Mouse (Mus musculus) thymus, adult 2 months (tissue): Measurements from ENCODE around the gene Fh1. TPM values are rescaled to one million over a fixed set of nuclear protein-coding genes. Genes with fewer than 3 reads are reported as not detected.

Experiments
- DNase-seq: peaks from one replicate; pipeline ENCODE4 v3.0.0; 2021
- H3K27ac ChIP-seq: fragments of 200-500 bp; 2 replicates; pipeline ENCODE4 v1.5.1; 2012; ENCODE audit warnings: low read length, control low read depth; ENCODE audit not compliant: control insufficient read depth, insufficient read depth
- H3K27me3 ChIP-seq: fragments of 200-500 bp; 2 replicates; pipeline ENCODE4 v1.6.1; 2012; ENCODE audit warnings: mild to moderate bottlenecking, low read length, moderate library complexity, mixed read lengths; ENCODE audit not compliant: control insufficient read depth, insufficient read depth
- H3K36me3 ChIP-seq: fragments of 200-500 bp; 2 replicates; pipeline ENCODE4 v1.6.1; 2012; ENCODE audit warnings: mild to moderate bottlenecking, low read length, moderate library complexity; ENCODE audit not compliant: control insufficient read depth, insufficient read depth
- H3K4me1 ChIP-seq: fragments of 200-500 bp; replicated peaks from 2 replicates; pipeline ENCODE4 v1.6.1; 2012; ENCODE audit warnings: low read length; ENCODE audit not compliant: control insufficient read depth, insufficient read depth
- H3K4me3 ChIP-seq: fragments of 200-500 bp; 2 replicates; pipeline ENCODE4 v1.5.1; 2012; ENCODE audit warnings: mild to moderate bottlenecking, low read length, control low read depth, moderate library complexity; ENCODE audit not compliant: control insufficient read depth, insufficient read depth
- CTCF ChIP-seq: fragments of 200-500 bp; IDR thresholded peaks from 2 replicates; pipeline ENCODE4 v1.5.1; 2012; ENCODE audit warnings: mild to moderate bottlenecking, control low read depth, low read length, moderate library complexity, borderline replicate concordance; ENCODE audit not compliant: control insufficient read depth, poor library complexity, insufficient read depth; ENCODE audit errors: extremely low read depth
- POLR2A ChIP-seq: fragments of 200-500 bp; IDR thresholded peaks from 2 replicates; pipeline ENCODE4 v1.6.1; 2012; ENCODE audit warnings: mild to moderate bottlenecking, low read length, control low read depth, moderate library complexity; ENCODE audit not compliant: control insufficient read depth, poor library complexity, insufficient read depth; ENCODE audit errors: extremely low read depth
- WGBS: fragments of 180-500 bp; shearing (Covaris S2); methylation state at CpG from one replicate; pipeline ENCODE4 v1.1.7; 2018; 5-methylcytosine and 5-hydroxymethylcytosine counted together
- polyA plus RNA-seq: library from polyadenylated mRNA; depleted of rRNA; stranded (reverse); fragments of >200 nt; gene quantifications from 2 replicates; pipeline ENCODE4 v1.2.3, GENCODE M21; 2012; rRNA removed

The Fh1 gene
- polyA plus RNA-seq, result 26.0 and 32.4 TPM in 2 replicates

DNA sequence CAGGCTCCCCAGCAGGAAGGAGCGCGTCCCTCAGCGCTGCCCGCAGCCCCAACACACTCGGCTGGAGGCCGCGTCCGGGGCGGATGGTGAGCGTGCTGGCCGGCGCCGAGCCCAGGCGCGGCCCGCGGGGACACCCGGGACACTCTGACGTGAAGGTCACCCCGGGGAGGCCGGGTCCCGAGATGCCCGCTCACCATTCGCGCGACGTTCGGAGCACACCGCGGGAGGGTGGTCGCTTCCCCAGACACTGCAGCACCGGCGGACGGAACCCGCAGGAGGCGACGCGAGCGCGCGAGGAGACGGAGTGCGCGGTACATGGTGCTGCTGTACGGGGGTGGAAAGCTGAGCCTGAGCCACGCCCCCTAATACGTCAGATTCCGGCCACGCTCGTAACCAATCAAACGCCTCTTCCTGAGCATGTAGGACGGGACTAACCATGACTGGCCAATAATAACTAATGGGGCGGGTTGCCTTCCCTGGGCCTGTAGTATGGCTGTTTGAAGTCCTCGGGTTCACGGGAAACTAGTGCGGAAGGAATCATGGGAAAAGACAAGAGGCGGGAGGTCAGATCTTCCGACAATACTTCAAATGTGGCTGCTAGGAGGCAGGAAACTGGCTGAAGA lies at the start of gene Fh1:
Gene Fh1, minus strand, starts transcription at position 379 of the 623 bp plus-strand sequence.
- peaks cover 6% of the 10 kb centered on the region; the same call in 1 of the 2 replicates for H3K4me1 ChIP-seq

DNA sequence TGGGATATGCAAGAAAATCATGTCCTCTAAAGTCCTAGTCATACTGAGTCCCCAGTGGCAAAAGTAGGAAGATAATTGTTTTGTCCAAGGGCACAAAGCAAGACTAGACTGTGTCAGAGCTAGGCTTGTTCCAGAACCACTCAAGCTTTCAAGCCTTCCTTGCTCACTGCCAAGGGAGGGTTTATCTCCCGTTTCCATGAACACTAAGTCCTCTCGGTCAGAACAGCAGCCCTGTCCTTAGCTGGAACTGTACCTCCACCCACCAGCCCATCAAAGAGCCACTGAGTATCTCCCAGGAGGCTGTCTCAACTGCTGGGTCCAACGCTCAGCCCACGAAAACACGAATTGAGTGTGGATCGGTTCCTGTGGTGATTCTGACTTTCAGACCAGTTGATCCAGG lies 49.7 kb upstream of the Fh1 start:
- no peak overlapping the region for H3K4me3 ChIP-seq
- no peak for TF ChIP-seq POLR2A
- no peak for TF ChIP-seq CTCF
- H3K4me1 ChIP-seq, result no peaks in the 10 kb centered on the region
- H3K27ac ChIP-seq, result no peak overlapping the region
- H3K27me3 ChIP-seq, result no peaks in the 10 kb centered on the region
- no peaks in the 10 kb centered on the region for H3K36me3 ChIP-seq
- WGBS, result 86% methylated on average over 6 of the region's 6 CpGs
- DNase-seq, result no peak

More for the DNA sequence above, at the start of gene Fh1:
- Histone ChIP-seq H3K27ac (peak within 1 kb of the TSS; percentile 65), H3K4me3 (peak within 1 kb of the TSS; percentile 82), H3K27me3 (no peaks in the 10 kb centered on the region), H3K36me3 (no peaks in the 10 kb centered on the region)
- under 1% methylated on average over 58 of the region's 58 CpGs for WGBS
- TF ChIP-seq CTCF (0 out of 2 replicates have a peak, but pooled peaks have one; percentile 27), POLR2A (peak; percentile 77)
- DNase-seq, result peak; percentile 95

DNA sequence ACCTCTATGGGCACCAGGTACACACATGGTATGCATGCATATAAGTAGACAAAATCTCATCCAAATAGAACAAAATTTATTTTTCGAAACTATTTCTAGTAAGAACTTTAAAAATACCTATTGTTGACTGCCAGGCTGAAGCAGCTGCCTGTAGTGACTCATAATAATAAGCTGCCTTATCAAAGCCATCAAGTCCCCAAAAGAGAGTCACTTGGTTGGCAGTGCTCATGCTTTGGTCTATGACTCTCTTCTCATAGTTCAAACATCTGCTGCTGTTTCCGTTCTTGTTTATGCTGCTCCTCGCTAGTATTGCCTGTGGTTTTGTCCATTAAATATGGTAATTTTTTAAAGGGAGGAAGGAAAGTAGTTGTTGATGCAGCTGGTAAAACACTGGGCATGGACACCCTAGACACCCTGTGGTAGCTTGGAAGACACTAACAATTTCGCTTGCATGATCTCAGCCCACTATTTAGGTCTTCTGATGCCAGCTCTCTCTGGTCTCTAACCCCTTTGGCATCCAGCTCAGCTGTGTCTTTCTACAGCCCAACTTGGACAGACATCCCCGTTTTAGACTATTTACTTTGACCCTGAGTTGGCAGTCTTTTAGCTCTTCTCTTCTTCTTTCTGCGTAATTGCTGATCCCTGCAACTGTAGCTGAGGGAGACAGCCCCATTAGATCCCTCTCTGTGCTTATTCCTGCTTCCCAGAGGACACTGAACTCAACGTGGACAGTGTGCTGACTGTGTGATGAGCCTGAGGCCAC lies 48.3 kb upstream of the Fh1 start:
- 83% methylated on average over 7 of the region's 7 CpGs for WGBS
- TF ChIP-seq CTCF (no peak), POLR2A (no peak)
- no peaks in the 10 kb centered on the region for H3K36me3 ChIP-seq
- no peaks in the 10 kb centered on the region for H3K4me1 ChIP-seq
- no peak overlapping the region for H3K27ac ChIP-seq
- no peaks in the 10 kb centered on the region for H3K27me3 ChIP-seq
- no peak for DNase-seq
- no peak overlapping the region for H3K4me3 ChIP-seq

DNA sequence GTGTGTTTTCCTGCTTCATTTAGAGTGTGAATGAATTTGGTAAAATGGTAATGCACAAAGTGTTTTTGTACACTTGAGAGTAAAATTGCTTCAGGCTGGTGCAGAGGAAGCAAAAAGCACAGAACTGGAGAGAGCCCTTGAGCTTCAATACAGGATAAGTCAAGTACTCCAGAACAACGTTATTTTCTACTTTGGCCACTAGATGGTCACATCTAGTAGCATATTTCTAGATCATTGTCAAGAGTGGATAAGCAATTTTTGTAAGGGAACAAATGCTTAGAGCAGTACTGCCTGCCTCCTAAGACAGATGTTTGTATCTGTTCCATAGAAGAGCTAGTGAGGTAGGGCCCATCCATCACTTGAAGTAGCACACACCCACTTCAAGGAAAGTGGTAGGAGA lies 46.2 kb upstream of the Fh1 start:
- H3K36me3 ChIP-seq, result no peaks in the 10 kb centered on the region
- WGBS, result 4% methylated on average over 1 of the region's 1 CpGs
- DNase-seq, result no peak
- H3K4me1 ChIP-seq, result no peaks in the 10 kb centered on the region
- H3K27me3 ChIP-seq, result no peaks in the 10 kb centered on the region
- no peak for TF ChIP-seq POLR2A
- TF ChIP-seq CTCF, result no peak
- no peak overlapping the region for H3K27ac ChIP-seq
- no peak overlapping the region for H3K4me3 ChIP-seq

DNA sequence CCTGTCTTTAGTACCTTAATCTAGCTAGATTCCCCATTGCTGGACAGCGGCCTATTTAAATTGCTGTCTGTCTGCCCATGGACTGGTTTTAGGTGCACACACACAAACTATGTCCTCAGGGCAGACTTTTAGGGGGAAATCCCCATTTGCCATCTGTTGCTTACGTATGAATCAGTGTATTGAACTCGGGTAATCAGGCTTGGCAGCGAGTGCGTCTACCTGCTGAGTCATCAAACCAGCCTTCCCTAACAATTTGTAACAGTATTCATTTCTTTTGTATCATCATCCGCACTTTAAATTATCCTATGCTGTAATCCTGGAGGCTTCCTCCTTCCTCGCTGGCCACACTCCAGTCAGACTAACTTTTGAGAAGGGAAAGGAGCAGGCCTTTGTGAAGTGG lies 44.6 kb upstream of the Fh1 start:
- no peak overlapping the region for H3K4me3 ChIP-seq
- H3K27me3 ChIP-seq, result no peaks in the 10 kb centered on the region
- TF ChIP-seq POLR2A, result no peak
- no peak for TF ChIP-seq CTCF
- H3K36me3 ChIP-seq, result no peaks in the 10 kb centered on the region
- no peaks in the 10 kb centered on the region for H3K4me1 ChIP-seq
- WGBS, result 89% methylated on average over 7 of the region's 7 CpGs
- no peak for DNase-seq
- no peak overlapping the region for H3K27ac ChIP-seq

- Histone ChIP-seq H3K4me1 (no peaks in the 10 kb centered on the region), H3K27ac (no peak overlapping the region), H3K36me3 (no peaks in the 10 kb centered on the region), H3K27me3 (no peaks in the 10 kb centered on the region), H3K4me3 (no peak overlapping the region)
- WGBS, result over 99% methylated on average over 3 of the region's 3 CpGs
- TF ChIP-seq POLR2A (no peak), CTCF (no peak)
- no peak for DNase-seq
Observed at GRCm38 (mm10) chr1:175669456-175669855, 44.0 kb upstream of the Fh1 start.
